Mouse (Mus musculus): ENCODE measurements around the gene Olfr533. TPM values are rescaled to one million over a fixed set of nuclear protein-coding genes. Genes with fewer than 3 reads are reported as not detected.

Gene Olfr533
- not detected for total RNA-seq (2023)

DNA sequence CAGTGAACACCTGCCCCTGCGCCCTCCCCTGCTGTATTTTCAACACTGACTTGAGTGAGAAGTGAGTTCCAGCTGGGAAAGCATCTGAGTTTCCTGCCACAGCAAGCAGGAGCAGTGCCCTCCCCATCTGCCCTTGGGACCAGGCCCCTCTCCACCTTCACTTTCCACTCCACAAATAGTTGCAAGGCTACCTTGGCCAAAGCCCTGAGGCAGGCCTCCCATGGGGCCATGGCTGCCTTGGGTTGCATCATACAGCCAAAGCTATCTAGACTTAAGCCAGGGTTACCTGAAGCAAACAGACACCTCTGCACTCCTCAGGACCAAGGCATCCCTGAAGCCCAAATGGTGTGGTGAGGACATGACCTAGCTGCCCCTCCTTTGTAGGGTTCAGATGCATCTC lies at the start of gene Olfr533:
Gene Olfr533, plus strand, starts transcription at position 301 of the 400 bp plus-strand sequence.

DNA sequence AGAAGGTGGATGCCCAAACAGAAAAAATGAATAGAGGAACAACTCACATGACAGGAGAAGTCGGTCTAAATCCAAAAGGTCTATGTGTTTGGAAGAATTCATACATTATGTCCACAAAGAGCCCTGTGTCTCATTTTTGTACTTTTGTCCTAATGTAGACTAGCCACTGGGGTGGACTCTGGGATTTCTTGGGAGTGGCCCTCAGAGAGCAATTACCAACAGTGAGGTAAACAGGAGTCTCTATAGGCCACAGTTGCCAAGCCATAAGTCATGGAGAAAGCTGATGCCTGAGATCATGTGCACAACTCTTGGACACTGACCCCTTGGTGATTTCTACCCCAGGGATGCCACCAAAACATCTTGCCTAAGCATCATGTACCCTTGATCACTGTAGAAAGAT lies 41.6 kb upstream of the Olfr533 start, which contains the start of gene Olfr532:
Gene Olfr532, minus strand, starts transcription at position 101 of the 400 bp plus-strand sequence.

DNA sequence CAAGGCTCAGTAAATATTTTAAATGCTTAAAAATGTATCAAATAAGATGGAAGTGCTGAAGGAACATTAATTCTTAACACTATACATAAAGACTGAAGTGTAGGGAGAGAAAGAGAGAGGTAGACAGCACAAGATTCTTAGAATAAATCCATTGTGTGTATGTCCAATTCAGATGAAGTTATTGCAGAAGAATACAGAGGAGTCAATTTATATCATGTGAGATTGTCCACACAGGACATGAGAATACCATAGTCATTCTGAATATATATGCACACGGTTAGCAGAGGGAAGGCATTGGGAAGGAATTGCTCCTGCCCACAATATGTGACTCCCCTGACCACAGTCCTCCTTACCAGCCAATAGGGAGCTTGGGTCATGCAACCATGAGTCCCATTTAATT lies 20.7 kb downstream of the Olfr533 start, which contains the start of gene Olfr535:
Gene Olfr535, plus strand, starts transcription at position 301 of the 400 bp plus-strand sequence.

DNA sequence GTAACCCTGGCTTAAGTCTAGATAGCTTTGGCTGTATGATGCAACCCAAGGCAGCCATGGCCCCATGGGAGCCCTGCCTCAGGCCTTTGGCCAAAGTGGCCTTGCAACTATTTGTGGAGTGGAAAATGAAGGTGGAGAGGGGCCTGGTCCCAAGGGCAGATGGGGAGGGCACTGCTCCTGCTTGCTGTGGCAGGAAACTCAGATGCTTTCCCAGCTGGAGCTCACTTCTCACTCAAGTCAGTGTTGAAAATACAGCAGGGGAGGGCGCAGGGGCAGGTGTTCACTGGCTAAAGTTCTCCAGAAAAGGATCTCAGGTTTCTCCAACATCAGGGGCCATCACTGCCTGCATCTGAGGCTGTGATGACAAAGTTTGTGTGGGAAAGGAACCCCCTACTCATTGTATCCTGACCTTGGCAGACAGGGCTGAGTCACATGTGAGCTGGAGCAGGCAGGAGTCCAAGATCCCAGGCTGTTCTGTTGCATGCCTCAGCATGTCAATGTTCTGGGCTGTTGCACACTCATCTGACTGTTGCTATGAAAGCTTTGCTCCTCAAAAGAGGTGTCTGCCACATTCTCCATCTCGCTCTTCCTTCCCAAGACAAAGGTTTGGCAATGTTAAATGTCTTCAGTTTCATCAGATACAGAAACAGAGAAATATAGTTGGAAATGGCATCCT lies 44.3 kb downstream of the Olfr533 start, which contains the start of gene Olfr536:
Gene Olfr536, minus strand, starts transcription at position 51 of the 676 bp plus-strand sequence.

Other genes with a start within 250 kb of the Olfr533 start
- 0.47 TPM for gene Cd163l1, start 245.1 kb upstream of the Olfr533 start, total RNA-seq (2023)
- gene 5830411N06Rik, start 216.1 kb upstream of the Olfr533 start, total RNA-seq (2023): 0.38 TPM
- gene Olfr525, start 142.5 kb upstream of the Olfr533 start, total RNA-seq (2023): not detected
- not detected for gene Olfr527, start 129.4 kb upstream of the Olfr533 start, total RNA-seq (2023)
- not detected for gene Olfr60, start 101.7 kb upstream of the Olfr533 start, total RNA-seq (2023)
- not detected for gene Olfr530, start 87.0 kb upstream of the Olfr533 start, total RNA-seq (2023)
- not detected for gene Olfr531, start 60.5 kb upstream of the Olfr533 start, total RNA-seq (2023)
- gene Olfr532, start 41.7 kb upstream of the Olfr533 start, total RNA-seq (2023): not detected
- gene Olfr535, start 20.8 kb downstream of the Olfr533 start, total RNA-seq (2023): not detected
- not detected for gene Olfr536, start 44.0 kb downstream of the Olfr533 start, total RNA-seq (2023)
- gene Olfr538, start 104.5 kb downstream of the Olfr533 start, total RNA-seq (2023): not detected
- not detected for gene Olfr46, start 137.9 kb downstream of the Olfr533 start, total RNA-seq (2023)
- gene Olfr61, start 165.6 kb downstream of the Olfr533 start, total RNA-seq (2023): not detected
- gene Olfr53, start 183.1 kb downstream of the Olfr533 start, total RNA-seq (2023): not detected
- not detected for gene Olfr539, start 196.6 kb downstream of the Olfr533 start, total RNA-seq (2023)
- gene Olfr45, start 218.6 kb downstream of the Olfr533 start, total RNA-seq (2023): not detected
- not detected for gene Olfr541, start 233.9 kb downstream of the Olfr533 start, total RNA-seq (2023)